In the genomic region with DNA sequence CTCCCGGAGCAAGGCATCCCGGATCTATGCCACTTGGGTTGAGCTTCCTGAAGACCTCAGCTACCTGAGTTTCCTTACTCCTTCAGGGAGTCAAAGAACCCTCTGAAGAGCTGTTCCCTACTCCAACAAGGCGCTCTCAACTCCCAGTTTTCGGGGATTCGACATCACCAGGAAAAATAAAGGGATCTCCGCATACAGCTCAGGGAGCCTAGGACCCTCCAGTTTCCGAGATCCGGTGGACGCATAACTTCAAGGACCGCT, we compare ENCODE assay signal across 8 mouse cellular contexts. TPM values are rescaled to one million over a fixed set of nuclear protein-coding genes. Genes with fewer than 3 reads are reported as not detected.
A peak's percentile ranks its signal among the peaks of the same experiment; 100 is the strongest.
DNase-seq lines count a peak whose midpoint lies in the region; ATAC-seq and TF ChIP-seq lines count a peak whose summit lies in the region.

No protein-coding gene starts in this region.

- peak overlapping the region; percentile 66; the same call in 1 of the 2 replicates for H3K27ac ChIP-seq in embryonic facial prominence, embryonic 13.5 days
- H3K27ac ChIP-seq in limb, embryonic 10.5 days = peak overlapping the region; percentile 81
- no peak overlapping the region for H3K27ac ChIP-seq in neural tube, embryonic 14.5 days (ENCODE audit: low read depth, low read length)

- TF ChIP-seq CTCF in lung, adult 2 months (IDR thresholded peaks at IDR 0.05; ENCODE audit: insufficient read depth, low read length) = no peak

- no peak for DNase-seq in lung, adult 2 months
- DNase-seq in lung, postnatal 36 days = no peak
- DNase-seq in limb, embryonic 10.5 days (ENCODE audit: low spot score) = no peak
- no peak for DNase-seq in Muller cell, postnatal 12 days (ENCODE audit: inconsistent ontology term)
- DNase-seq in testis, postnatal 10 days (ENCODE audit: low spot score) = no peak
- no peak for DNase-seq in urinary bladder, postnatal 25 days (ENCODE audit: low spot score)

- H3K9me3 ChIP-seq in embryonic facial prominence, embryonic 13.5 days = no peaks in the 10 kb centered on the region
- peaks cover 4% of the 10 kb centered on the region; the same call in 1 of the 2 replicates for H3K9me3 ChIP-seq in limb, embryonic 10.5 days (replicated peaks)
- no peaks in the 10 kb centered on the region for H3K9me3 ChIP-seq in neural tube, embryonic 14.5 days (ENCODE audit: control insufficient read depth, low read length)

- peak overlapping the region; percentile 100 for H3K4me2 ChIP-seq in embryonic facial prominence, embryonic 13.5 days
- peak overlapping the region; percentile 88 for H3K4me2 ChIP-seq in neural tube, embryonic 14.5 days (ENCODE audit: low read depth, low read length)

- peaks cover 2% of the 10 kb centered on the region for H3K4me1 ChIP-seq in lung, adult 2 months (ENCODE audit: control insufficient read depth, insufficient read depth, low read length)
- peaks cover 29% of the 10 kb centered on the region for H3K4me1 ChIP-seq in embryonic facial prominence, embryonic 13.5 days
- H3K4me1 ChIP-seq in limb, embryonic 10.5 days = peaks cover 45% of the 10 kb centered on the region
- peaks cover 8% of the 10 kb centered on the region; the same call in 1 of the 2 replicates for H3K4me1 ChIP-seq in neural tube, embryonic 14.5 days (ENCODE audit: control insufficient read depth, insufficient read depth, low read length)

- ATAC-seq in embryonic facial prominence, embryonic 13.5 days (ENCODE audit: insufficient number of reproducible peaks, insufficient read depth, low FRiP score, low TSS enrichment, low read depth) = no peak
- peak; percentile 15; the same call in 1 of the 2 replicates for ATAC-seq in neural tube, embryonic 14.5 days (ENCODE audit: low read depth)

- TF ChIP-seq POLR2A in lung, adult 2 months (IDR thresholded peaks at IDR 0.05; ENCODE audit: borderline replicate concordance, extremely low read depth, low read depth, low read length) = no peak

- H3K4me3 ChIP-seq in lung, adult 2 months (replicated peaks; ENCODE audit: extremely low read depth, low read depth, low read length) = peak overlapping the region; percentile 70
- H3K4me3 ChIP-seq in embryonic facial prominence, embryonic 13.5 days = peak overlapping the region; percentile 66
- peak overlapping the region; percentile 85 for H3K4me3 ChIP-seq in limb, embryonic 10.5 days
- peak overlapping the region; percentile 33 for H3K4me3 ChIP-seq in neural tube, embryonic 14.5 days (ENCODE audit: low read depth, low read length)

- H3K9ac ChIP-seq in embryonic facial prominence, embryonic 13.5 days = peak overlapping the region; percentile 77
- H3K9ac ChIP-seq in neural tube, embryonic 14.5 days (replicated peaks; ENCODE audit: low read depth, low read length) = peak overlapping the region; percentile 37

- WGBS in lung, adult 2 months = under 1% methylated on average over 10 of the region's 10 CpGs
- under 1% methylated on average over 10 of the region's 10 CpGs for WGBS in embryonic facial prominence, embryonic 13.5 days
- 0% methylated on average over 10 of the region's 10 CpGs for WGBS in limb, embryonic 10.5 days
- under 1% methylated on average over 10 of the region's 10 CpGs for WGBS in neural tube, embryonic 14.5 days

- peaks cover 3% of the 10 kb centered on the region; the same call in 1 of the 2 replicates for H3K36me3 ChIP-seq in embryonic facial prominence, embryonic 13.5 days
- H3K36me3 ChIP-seq in limb, embryonic 10.5 days = peaks cover 15% of the 10 kb centered on the region
- H3K36me3 ChIP-seq in neural tube, embryonic 14.5 days (ENCODE audit: control insufficient read depth, insufficient read depth, low read length) = no peaks in the 10 kb centered on the region

- H3K27me3 ChIP-seq in embryonic facial prominence, embryonic 13.5 days = no peaks in the 10 kb centered on the region
- no peaks in the 10 kb centered on the region for H3K27me3 ChIP-seq in limb, embryonic 10.5 days (ENCODE audit: low read depth, poor library complexity, severe bottlenecking)
- H3K27me3 ChIP-seq in neural tube, embryonic 14.5 days (ENCODE audit: control insufficient read depth, insufficient read depth, low read length) = no peaks in the 10 kb centered on the region

RNA-seq across cellular contexts. Expression of gene Slc1a5, which starts 0.3 kb away (rescaled TPM):
- polyA plus RNA-seq in lung, adult 2 months (2012; rRNA removed) = 190 and 201 TPM in 2 replicates
- 28.2 and 29.1 TPM in 2 replicates for polyA plus RNA-seq in embryonic facial prominence, embryonic 13.5 days (2015; fragmentation: Nextera tagmentation; extraction: Ambion mirVana)
- 48.3 and 48.7 TPM in 2 replicates for polyA plus RNA-seq in limb, embryonic 10.5 days (2016; fragmentation: Nextera tagmentation; extraction: Ambion mirVana)
- 4.5 and 4.6 TPM in 2 replicates for polyA plus RNA-seq in neural tube, embryonic 14.5 days (2014; fragmentation: Nextera tagmentation; extraction: Ambion mirVana)

RNA-seq across cellular contexts. Expression of gene Strn4, which starts 34.2 kb away (rescaled TPM):
- 164 and 180 TPM in 2 replicates for polyA plus RNA-seq in lung, adult 2 months (2012; rRNA removed)
- 122 and 124 TPM in 2 replicates for polyA plus RNA-seq in embryonic facial prominence, embryonic 13.5 days (2015; fragmentation: Nextera tagmentation; extraction: Ambion mirVana)
- 130 and 145 TPM in 2 replicates for polyA plus RNA-seq in limb, embryonic 10.5 days (2016; fragmentation: Nextera tagmentation; extraction: Ambion mirVana)
- polyA plus RNA-seq in neural tube, embryonic 14.5 days (2014; fragmentation: Nextera tagmentation; extraction: Ambion mirVana) = 191 and 199 TPM in 2 replicates

RNA-seq across cellular contexts. Expression of gene Fkrp, which starts 35.0 kb away (rescaled TPM):
- polyA plus RNA-seq in lung, adult 2 months (2012; rRNA removed) = 41.7 and 42.0 TPM in 2 replicates
- polyA plus RNA-seq in embryonic facial prominence, embryonic 13.5 days (2015; fragmentation: Nextera tagmentation; extraction: Ambion mirVana) = 26.8 and 30.5 TPM in 2 replicates
- 27.2 and 33.1 TPM in 2 replicates for polyA plus RNA-seq in limb, embryonic 10.5 days (2016; fragmentation: Nextera tagmentation; extraction: Ambion mirVana)
- polyA plus RNA-seq in neural tube, embryonic 14.5 days (2014; fragmentation: Nextera tagmentation; extraction: Ambion mirVana) = 44.5 and 51.5 TPM in 2 replicates

RNA-seq across cellular contexts. Expression of gene Ap2s1, which starts 43.3 kb away (rescaled TPM):
- 206 and 228 TPM in 2 replicates for polyA plus RNA-seq in lung, adult 2 months (2012; rRNA removed)
- polyA plus RNA-seq in embryonic facial prominence, embryonic 13.5 days (2015; fragmentation: Nextera tagmentation; extraction: Ambion mirVana) = 272 and 278 TPM in 2 replicates
- polyA plus RNA-seq in limb, embryonic 10.5 days (2016; fragmentation: Nextera tagmentation; extraction: Ambion mirVana) = 250 and 252 TPM in 2 replicates
- polyA plus RNA-seq in neural tube, embryonic 14.5 days (2014; fragmentation: Nextera tagmentation; extraction: Ambion mirVana) = 404 and 458 TPM in 2 replicates

RNA-seq across cellular contexts. Expression of gene Ceacam9, which starts 59.8 kb away (rescaled TPM):
- not detected in 2 replicates for polyA plus RNA-seq in lung, adult 2 months (2012; rRNA removed)
- polyA plus RNA-seq in embryonic facial prominence, embryonic 13.5 days (2015; fragmentation: Nextera tagmentation; extraction: Ambion mirVana) = not detected in 2 replicates
- polyA plus RNA-seq in limb, embryonic 10.5 days (2016; fragmentation: Nextera tagmentation; extraction: Ambion mirVana) = not detected in 2 replicates
- 0.26 and 0.33 TPM in 2 replicates for polyA plus RNA-seq in neural tube, embryonic 14.5 days (2014; fragmentation: Nextera tagmentation; extraction: Ambion mirVana)

Comparison
In these comparisons a context has a peak if more than half of its experiments do, and no peak if none do; other contexts are left out.
1. H3K4me3 ChIP-seq: peak in every context shown above with its lines; median percentile 85 in limb, embryonic 10.5 days; 70 in lung, adult 2 months; 66 in embryonic facial prominence, embryonic 13.5 days; 33 in neural tube, embryonic 14.5 days.